Mouse (Mus musculus): Measurements from ENCODE around the gene Ust. TPM values are rescaled to one million over a fixed set of nuclear protein-coding genes. Genes with fewer than 3 reads are reported as not detected.

Gene Ust
- polyA plus RNA-seq, 1 experiment from 2014 or later, result 5.9 TPM

DNA sequence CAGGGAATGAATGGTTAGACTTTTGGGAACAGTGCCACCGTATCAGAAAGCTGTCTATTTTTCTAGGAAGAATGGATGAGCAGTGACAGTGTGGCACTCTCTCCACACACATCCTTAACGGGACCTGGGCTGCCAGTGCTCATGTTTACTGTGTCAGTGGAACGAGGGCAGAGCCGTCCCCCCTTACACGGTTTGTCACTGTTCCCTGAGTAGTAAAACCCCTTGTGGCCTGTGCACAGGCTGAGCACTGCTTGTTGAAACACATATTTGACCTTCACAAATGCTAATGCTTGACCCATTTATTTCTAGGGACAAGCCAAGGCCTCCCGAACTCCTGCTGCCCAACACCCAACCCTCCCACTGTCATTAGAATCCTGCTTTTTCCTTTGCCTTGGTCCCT, 209.2 kb downstream of the Ust start:
- WGBS, result 75% methylated on average over 6 of the region's 6 CpGs
- no peaks in the 10 kb centered on the region for H3K27me3 ChIP-seq (ENCODE audit: control insufficient read depth, insufficient read depth, low read length)
- no peaks in the 10 kb centered on the region for H3K36me3 ChIP-seq (ENCODE audit: control insufficient read depth, insufficient read depth, low read length)
- H3K9me3 ChIP-seq (ENCODE audit: control insufficient read depth, low read length), result no peaks in the 10 kb centered on the region
- no peak overlapping the region for H3K27ac ChIP-seq (replicated peaks; ENCODE audit: low read depth, low read length)
- H3K4me2 ChIP-seq (ENCODE audit: low read depth, severe bottlenecking), result no peak overlapping the region
- no peak overlapping the region for H3K4me3 ChIP-seq (ENCODE audit: low read depth, low read length)
- ATAC-seq (ENCODE audit: insufficient number of reproducible peaks, low FRiP score, low TSS enrichment, low read depth) (no peak), DNase-seq (ENCODE audit: low spot score) (no peak)
- H3K4me1 ChIP-seq (ENCODE audit: control insufficient read depth, insufficient read depth, low read length), result no peaks in the 10 kb centered on the region
- H3K9ac ChIP-seq (ENCODE audit: low read length), result no peak overlapping the region

DNA sequence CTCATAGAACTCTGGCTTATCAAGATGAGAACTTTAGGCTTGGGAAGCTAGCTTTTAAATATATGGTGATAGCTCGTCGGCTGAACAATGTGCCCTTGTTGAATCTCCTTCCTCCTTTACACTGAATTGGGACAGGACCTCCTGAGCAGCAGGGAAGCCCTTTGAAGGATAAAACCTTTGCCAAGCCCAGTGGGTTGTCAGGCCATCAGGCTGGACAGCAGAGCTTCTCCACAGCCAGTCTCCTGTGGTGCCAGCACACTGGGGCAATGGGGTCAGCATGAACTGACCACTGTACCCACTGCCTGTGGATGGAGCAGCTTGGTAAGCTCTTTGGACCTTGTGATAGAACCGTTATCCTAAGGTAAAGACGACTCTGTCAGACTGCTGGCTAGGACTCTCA, 214.4 kb downstream of the Ust start:
- no peak overlapping the region for H3K4me2 ChIP-seq (ENCODE audit: low read depth, severe bottlenecking)
- no peaks in the 10 kb centered on the region for H3K36me3 ChIP-seq (ENCODE audit: control insufficient read depth, insufficient read depth, low read length)
- H3K4me3 ChIP-seq (ENCODE audit: low read depth, low read length), result no peak overlapping the region
- ATAC-seq (ENCODE audit: insufficient number of reproducible peaks, low FRiP score, low TSS enrichment, low read depth), result no peak
- 76% methylated on average over 4 of the region's 4 CpGs for WGBS
- no peaks in the 10 kb centered on the region for H3K27me3 ChIP-seq (ENCODE audit: control insufficient read depth, insufficient read depth, low read length)
- H3K27ac ChIP-seq (replicated peaks; ENCODE audit: low read depth, low read length), result no peak overlapping the region
- no peak for DNase-seq (ENCODE audit: low spot score)
- no peaks in the 10 kb centered on the region for H3K4me1 ChIP-seq (ENCODE audit: control insufficient read depth, insufficient read depth, low read length)
- no peaks in the 10 kb centered on the region for H3K9me3 ChIP-seq (ENCODE audit: control insufficient read depth, low read length)
- H3K9ac ChIP-seq (ENCODE audit: low read length), result no peak overlapping the region

DNA sequence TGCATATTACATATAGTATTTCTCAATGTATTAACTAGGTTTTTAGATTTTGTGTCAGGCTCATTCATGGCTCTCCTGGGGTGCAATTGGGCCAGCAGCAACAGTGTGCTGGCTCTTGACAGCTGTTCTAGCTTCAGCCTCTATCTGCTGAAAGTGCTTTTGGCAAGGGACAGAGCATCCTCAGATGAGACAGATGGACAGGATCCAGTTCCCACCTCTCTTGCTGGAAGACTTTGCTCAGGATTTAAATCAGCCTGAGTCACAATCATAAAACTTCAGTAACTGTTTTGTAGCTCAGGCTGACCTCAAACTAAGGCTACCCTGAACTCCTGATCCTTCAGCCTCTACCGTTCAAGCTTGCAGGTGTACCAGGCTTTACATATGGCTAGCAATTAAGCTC, 219.5 kb downstream of the Ust start:
- ATAC-seq (ENCODE audit: insufficient number of reproducible peaks, low FRiP score, low TSS enrichment, low read depth) (no peak), DNase-seq (ENCODE audit: low spot score) (no peak)
- no peaks in the 10 kb centered on the region for H3K36me3 ChIP-seq (ENCODE audit: control insufficient read depth, insufficient read depth, low read length)
- WGBS, result 82% methylated on average over 1 of the region's 1 CpGs
- H3K4me1 ChIP-seq (ENCODE audit: control insufficient read depth, insufficient read depth, low read length), result no peaks in the 10 kb centered on the region
- H3K9me3 ChIP-seq (ENCODE audit: control insufficient read depth, low read length), result no peaks in the 10 kb centered on the region
- no peaks in the 10 kb centered on the region for H3K27me3 ChIP-seq (ENCODE audit: control insufficient read depth, insufficient read depth, low read length)
- H3K27ac ChIP-seq (replicated peaks; ENCODE audit: low read depth, low read length), result no peak overlapping the region
- H3K4me2 ChIP-seq (ENCODE audit: low read depth, severe bottlenecking), result no peak overlapping the region
- H3K9ac ChIP-seq (ENCODE audit: low read length), result no peak overlapping the region
- no peak overlapping the region for H3K4me3 ChIP-seq (ENCODE audit: low read depth, low read length)

DNA sequence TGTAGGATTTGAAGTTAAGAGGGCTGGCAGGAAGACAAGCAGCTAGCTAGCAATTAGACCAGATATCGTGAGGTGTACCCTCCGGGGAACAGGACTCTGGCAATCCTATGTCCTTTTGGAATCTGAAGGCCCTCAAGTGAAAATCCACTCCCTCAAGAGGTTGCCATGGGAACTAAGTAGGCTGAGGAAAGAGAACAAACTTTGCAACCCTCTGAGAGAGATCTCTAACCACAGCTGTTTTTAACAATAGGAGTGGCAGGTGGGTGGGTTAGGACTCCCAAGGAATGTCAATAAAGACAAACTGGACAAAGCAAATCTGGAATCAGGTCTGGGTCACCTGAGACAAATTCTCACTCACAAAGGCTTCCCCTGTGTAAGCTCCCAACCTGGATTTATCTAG, 221.4 kb downstream of the Ust start:
- Histone ChIP-seq H3K27ac (replicated peaks; ENCODE audit: low read depth, low read length) (no peak overlapping the region), H3K4me1 (ENCODE audit: control insufficient read depth, insufficient read depth, low read length) (no peaks in the 10 kb centered on the region), H3K36me3 (ENCODE audit: control insufficient read depth, insufficient read depth, low read length) (no peaks in the 10 kb centered on the region), H3K4me3 (ENCODE audit: low read depth, low read length) (no peak overlapping the region), H3K4me2 (ENCODE audit: low read depth, severe bottlenecking) (no peak overlapping the region), H3K9me3 (ENCODE audit: control insufficient read depth, low read length) (no peaks in the 10 kb centered on the region), H3K27me3 (ENCODE audit: control insufficient read depth, insufficient read depth, low read length) (no peaks in the 10 kb centered on the region), H3K9ac (ENCODE audit: low read length) (no peak overlapping the region)
- 75% methylated on average over 2 of the region's 2 CpGs for WGBS
- DNase-seq (ENCODE audit: low spot score) (no peak), ATAC-seq (ENCODE audit: insufficient number of reproducible peaks, low FRiP score, low TSS enrichment, low read depth) (no peak)

DNA sequence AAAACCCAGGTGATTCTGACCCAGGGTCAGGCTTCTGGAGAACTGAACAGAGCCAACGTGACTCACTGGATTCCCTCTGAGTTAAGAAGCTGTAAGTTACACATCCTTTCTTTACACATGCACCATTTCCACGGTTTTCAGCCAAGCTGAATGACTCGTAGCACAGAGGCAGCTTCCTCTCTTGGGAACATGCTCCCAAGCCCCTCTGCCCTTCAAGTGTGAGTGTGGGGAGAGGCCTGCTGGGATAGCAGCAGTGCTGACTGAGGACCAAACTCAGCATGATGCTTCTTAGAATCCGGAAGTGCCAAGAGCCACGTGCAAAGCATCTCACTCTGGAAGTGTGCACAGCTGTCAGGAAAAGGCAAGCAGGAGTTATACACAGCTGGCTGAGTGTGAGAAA, 228.0 kb downstream of the Ust start:
- Histone ChIP-seq H3K9me3 (ENCODE audit: control insufficient read depth, low read length) (no peaks in the 10 kb centered on the region; the same call in 1 of the 2 replicates), H3K4me1 (ENCODE audit: control insufficient read depth, insufficient read depth, low read length) (peaks cover 9% of the 10 kb centered on the region; the same call in 1 of the 2 replicates), H3K4me3 (ENCODE audit: low read depth, low read length) (no peak overlapping the region), H3K27ac (replicated peaks; ENCODE audit: low read depth, low read length) (no peak overlapping the region), H3K4me2 (ENCODE audit: low read depth, severe bottlenecking) (no peak overlapping the region), H3K27me3 (ENCODE audit: control insufficient read depth, insufficient read depth, low read length) (no peaks in the 10 kb centered on the region), H3K9ac (ENCODE audit: low read length) (no peak overlapping the region), H3K36me3 (ENCODE audit: control insufficient read depth, insufficient read depth, low read length) (0 out of 2 replicates have a peak, but pooled peaks cover 2% of the 10 kb centered on the region)
- no peak for DNase-seq (ENCODE audit: low spot score)
- ATAC-seq (ENCODE audit: insufficient number of reproducible peaks, low FRiP score, low TSS enrichment, low read depth), result no peak
- 60% methylated on average over 5 of the region's 5 CpGs for WGBS

DNA sequence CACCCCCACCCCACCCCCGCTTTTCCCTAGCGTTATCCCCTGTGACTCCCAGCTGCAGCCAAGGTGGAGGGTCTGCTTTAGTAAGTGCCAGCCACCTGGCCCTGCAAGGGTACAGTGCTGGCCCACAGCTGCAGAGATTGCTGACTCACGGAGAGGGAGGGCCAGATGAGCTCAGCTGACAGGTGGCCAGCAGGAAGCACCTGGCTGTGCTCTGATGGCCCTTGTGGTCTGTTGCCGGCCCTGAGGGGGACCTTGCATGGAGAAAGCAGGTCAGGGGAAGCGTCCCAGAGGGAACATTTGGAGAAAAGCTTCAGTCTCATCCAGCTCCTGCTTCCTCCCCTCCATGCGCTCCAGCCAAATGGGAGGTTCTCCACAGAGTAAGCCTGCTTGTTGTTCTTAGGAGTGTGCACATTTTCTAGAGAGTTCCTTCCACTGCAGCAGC, 231.3 kb downstream of the Ust start:
- Histone ChIP-seq H3K4me2 (ENCODE audit: low read depth, severe bottlenecking) (no peak overlapping the region), H3K9ac (ENCODE audit: low read length) (no peak overlapping the region; the same call in 1 of the 2 replicates), H3K4me1 (ENCODE audit: control insufficient read depth, insufficient read depth, low read length) (peaks cover 9% of the 10 kb centered on the region; the same call in 1 of the 2 replicates), H3K4me3 (ENCODE audit: low read depth, low read length) (no peak overlapping the region), H3K36me3 (ENCODE audit: control insufficient read depth, insufficient read depth, low read length) (0 out of 2 replicates have a peak, but pooled peaks cover 2% of the 10 kb centered on the region), H3K9me3 (ENCODE audit: control insufficient read depth, low read length) (no peaks in the 10 kb centered on the region; the same call in 1 of the 2 replicates), H3K27ac (replicated peaks; ENCODE audit: low read depth, low read length) (no peak overlapping the region), H3K27me3 (ENCODE audit: control insufficient read depth, insufficient read depth, low read length) (no peaks in the 10 kb centered on the region)
- WGBS, result 11% methylated on average over 6 of the region's 6 CpGs
- ATAC-seq (ENCODE audit: insufficient number of reproducible peaks, low FRiP score, low TSS enrichment, low read depth) (peak; percentile 80), DNase-seq (ENCODE audit: low spot score) (peak; percentile 78)

DNA sequence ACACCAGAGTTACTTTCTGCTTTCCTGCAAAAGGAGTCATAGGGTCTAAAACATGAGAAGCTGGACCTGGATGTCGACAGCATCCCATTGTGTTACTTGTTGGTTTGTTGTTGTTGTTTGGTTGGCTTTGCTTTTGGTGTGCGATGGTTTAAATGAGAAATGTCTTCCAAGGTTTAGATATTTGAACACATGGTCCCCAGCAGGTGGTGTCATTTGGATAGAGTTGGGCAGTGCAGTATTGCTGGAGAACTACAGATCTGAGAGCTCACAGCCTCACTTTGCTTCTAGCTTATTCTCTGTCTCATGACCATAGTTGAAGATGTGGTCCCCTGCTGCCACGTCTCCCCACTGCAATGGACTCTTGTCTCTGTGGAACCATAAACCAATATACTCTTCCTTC, 234.6 kb downstream of the Ust start:
- H3K4me3 ChIP-seq (ENCODE audit: low read depth, low read length), result no peak overlapping the region
- H3K36me3 ChIP-seq (ENCODE audit: control insufficient read depth, insufficient read depth, low read length), result peaks cover 2% of the 10 kb centered on the region; the same call in 1 of the 2 replicates
- no peak overlapping the region for H3K27ac ChIP-seq (replicated peaks; ENCODE audit: low read depth, low read length)
- no peak overlapping the region for H3K4me2 ChIP-seq (ENCODE audit: low read depth, severe bottlenecking)
- peaks cover 9% of the 10 kb centered on the region; the same call in 1 of the 2 replicates for H3K4me1 ChIP-seq (ENCODE audit: control insufficient read depth, insufficient read depth, low read length)
- H3K27me3 ChIP-seq (ENCODE audit: control insufficient read depth, insufficient read depth, low read length), result no peaks in the 10 kb centered on the region
- 87% methylated on average over 3 of the region's 3 CpGs for WGBS
- ATAC-seq (ENCODE audit: insufficient number of reproducible peaks, low FRiP score, low TSS enrichment, low read depth) (no peak), DNase-seq (ENCODE audit: low spot score) (no peak)
- no peak overlapping the region for H3K9ac ChIP-seq (ENCODE audit: low read length)
- H3K9me3 ChIP-seq (ENCODE audit: control insufficient read depth, low read length), result no peaks in the 10 kb centered on the region; the same call in 1 of the 2 replicates

DNA sequence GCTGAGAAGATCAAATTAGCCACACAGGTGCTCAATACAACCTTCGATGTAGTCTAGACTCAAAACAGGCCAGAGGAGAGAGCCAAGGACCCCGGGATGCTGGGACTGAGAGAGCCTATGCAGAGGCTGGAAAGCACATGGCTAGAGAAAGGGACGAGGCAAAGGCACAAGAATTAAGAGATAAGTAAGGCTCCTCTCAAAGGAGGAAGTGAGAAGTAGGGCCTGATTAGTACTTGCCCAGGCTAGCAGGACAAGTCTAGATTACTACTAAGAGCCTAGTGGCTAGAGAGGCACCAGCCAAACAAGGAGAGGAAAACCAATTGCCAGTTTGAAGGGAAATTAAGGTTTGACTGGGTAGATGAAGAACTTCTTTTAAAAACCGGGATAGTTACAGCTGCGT, 241.5 kb downstream of the Ust start:
- ATAC-seq (ENCODE audit: insufficient number of reproducible peaks, low FRiP score, low TSS enrichment, low read depth), result no peak
- 85% methylated on average over 5 of the region's 5 CpGs for WGBS
- H3K36me3 ChIP-seq (ENCODE audit: control insufficient read depth, insufficient read depth, low read length), result no peaks in the 10 kb centered on the region; the same call in 1 of the 2 replicates
- no peak overlapping the region for H3K9ac ChIP-seq (ENCODE audit: low read length)
- H3K4me2 ChIP-seq (ENCODE audit: low read depth, severe bottlenecking), result no peak overlapping the region
- H3K27ac ChIP-seq (replicated peaks; ENCODE audit: low read depth, low read length), result no peak overlapping the region
- no peaks in the 10 kb centered on the region for H3K27me3 ChIP-seq (ENCODE audit: control insufficient read depth, insufficient read depth, low read length)
- no peak for DNase-seq (ENCODE audit: low spot score)
- H3K9me3 ChIP-seq (ENCODE audit: control insufficient read depth, low read length), result no peaks in the 10 kb centered on the region
- H3K4me3 ChIP-seq (ENCODE audit: low read depth, low read length), result no peak overlapping the region
- H3K4me1 ChIP-seq (ENCODE audit: control insufficient read depth, insufficient read depth, low read length), result no peaks in the 10 kb centered on the region

DNA sequence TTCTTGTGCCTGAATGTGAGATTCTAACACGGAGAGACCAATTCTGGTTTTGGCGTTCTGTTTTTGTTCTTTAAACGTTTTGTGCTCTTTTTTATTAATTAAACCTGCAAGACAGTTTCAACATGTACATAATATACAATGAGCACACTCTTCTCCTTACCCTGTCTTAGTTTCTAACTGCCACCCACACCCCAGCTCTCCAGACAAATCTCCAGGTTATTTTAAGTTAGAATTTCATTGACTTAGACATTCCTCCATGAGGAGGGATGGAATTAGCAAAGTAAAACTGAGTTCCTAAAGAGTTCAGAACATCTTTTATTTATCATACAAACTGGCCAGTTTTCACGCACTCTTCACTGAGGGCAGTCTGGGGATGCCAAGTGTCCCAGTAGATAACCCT, 248.9 kb downstream of the Ust start:
- H3K9ac ChIP-seq (ENCODE audit: low read length), result no peak overlapping the region
- no peak for DNase-seq (ENCODE audit: low spot score)
- no peaks in the 10 kb centered on the region for H3K9me3 ChIP-seq (ENCODE audit: control insufficient read depth, low read length)
- WGBS, result 87% methylated on average over 4 of the region's 4 CpGs
- H3K27ac ChIP-seq (replicated peaks; ENCODE audit: low read depth, low read length), result no peak overlapping the region
- H3K4me3 ChIP-seq (ENCODE audit: low read depth, low read length), result no peak overlapping the region
- no peak for ATAC-seq (ENCODE audit: insufficient number of reproducible peaks, low FRiP score, low TSS enrichment, low read depth)
- no peaks in the 10 kb centered on the region for H3K36me3 ChIP-seq (ENCODE audit: control insufficient read depth, insufficient read depth, low read length)
- H3K27me3 ChIP-seq (ENCODE audit: control insufficient read depth, insufficient read depth, low read length), result no peaks in the 10 kb centered on the region
- H3K4me2 ChIP-seq (ENCODE audit: low read depth, severe bottlenecking), result no peak overlapping the region
- H3K4me1 ChIP-seq (ENCODE audit: control insufficient read depth, insufficient read depth, low read length), result no peaks in the 10 kb centered on the region

Measured in limb, embryonic 11.5 days (tissue).